Mouse (Mus musculus) MEL (cell line): ENCODE measurements around the gene Csf2ra. TPM values are rescaled to one million over a fixed set of nuclear protein-coding genes. Genes with fewer than 3 reads are reported as not detected.
A peak's percentile ranks its signal among the peaks of the same experiment; 100 is the strongest.

Source experiments
- DNase-seq: peaks from one replicate; pipeline ENCODE4 v3.0.0; 2011; ENCODE audit warnings: low read depth, low spot score
- H3K27ac ChIP-seq: 2 replicates; pipeline ENCODE4 v1.5.1; 2012; ENCODE audit warnings: low read depth, mild to moderate bottlenecking, control low read depth, low read length, moderate library complexity; ENCODE audit not compliant: control insufficient read depth
- H3K27me3 ChIP-seq, 2 experiments: fragments of 150-350 bp in 1 of 2; sonication (generic) in 1 of 2; 2 replicates each; pipeline ENCODE4 v1.6.1; 2012; ENCODE audit warnings: low read length in 2 of 2, mild to moderate bottlenecking in 2 of 2, improper control_type of control experiment in 1 of 2, moderate library complexity in 1 of 2; ENCODE audit not compliant: insufficient read depth in 2 of 2, control insufficient read depth in 1 of 2
- H3K36me3 ChIP-seq, 2 experiments: 2 replicates each; pipeline ENCODE4 v1.6.1; 2012 to 2014; ENCODE audit warnings: low read length in 2 of 2, improper control_type of control experiment in 1 of 2, inconsistent platforms in 1 of 2, mild to moderate bottlenecking in 1 of 2; ENCODE audit not compliant: insufficient read depth in 2 of 2, control insufficient read depth in 1 of 2
- H3K4me1 ChIP-seq, 2 experiments: fragments of 150-350 bp in 1 of 2; sonication (generic) in 1 of 2; 2 replicates each; pipeline ENCODE4 v1.6.1; 2012; ENCODE audit warnings: low read length in 2 of 2, improper control_type of control experiment in 1 of 2, mild to moderate bottlenecking in 1 of 2; ENCODE audit not compliant: insufficient read depth in 2 of 2, control insufficient read depth in 1 of 2
- H3K4me3 ChIP-seq, 2 experiments: fragments of 150-350 bp in 1 of 2; sonication (generic) in 1 of 2; 2 replicates each; pipeline ENCODE4 v1.5.1; 2012; ENCODE audit warnings: low read depth in 2 of 2, low read length in 2 of 2, mild to moderate bottlenecking in 2 of 2, moderate library complexity in 2 of 2, control low read depth in 1 of 2, improper control_type of control experiment in 1 of 2; ENCODE audit not compliant: control insufficient read depth in 1 of 2, insufficient read depth in 1 of 2
- H3K79me2 ChIP-seq: 2 replicates; pipeline ENCODE4 v1.6.1; 2012; ENCODE audit warnings: mild to moderate bottlenecking, low read length, moderate library complexity; ENCODE audit not compliant: control insufficient read depth, poor library complexity, insufficient read depth
- H3K9ac ChIP-seq: 2 replicates; pipeline ENCODE4 v1.6.1; 2012; ENCODE audit warnings: low read depth, mild to moderate bottlenecking, control low read depth, low read length, moderate library complexity; ENCODE audit not compliant: control insufficient read depth, poor library complexity, severe bottlenecking
- H3K9me3 ChIP-seq: fragments of 150-350 bp; sonication (generic); replicated peaks from 2 replicates; pipeline ENCODE4 v1.6.1; 2012; ENCODE audit warnings: mild to moderate bottlenecking, low read length, improper control_type of control experiment, moderate library complexity; ENCODE audit not compliant: insufficient read depth
- BHLHE40 ChIP-seq: IDR thresholded peaks from 2 replicates; pipeline ENCODE4 v1.6.1; 2012; ENCODE audit warnings: low read depth, mild to moderate bottlenecking, inconsistent platforms, low read length, improper control_type of control experiment, borderline replicate concordance
- CHD1 ChIP-seq: IDR thresholded peaks from 2 replicates; pipeline ENCODE4 v1.6.1; 2012; ENCODE audit warnings: low read depth, mild to moderate bottlenecking, inconsistent platforms, low read length, improper control_type of control experiment
- CHD2 ChIP-seq: IDR thresholded peaks from 2 replicates; pipeline ENCODE4 v1.6.1; 2011; ENCODE audit warnings: low read length, improper control_type of control experiment
- CTCF ChIP-seq, 3 experiments: IDR thresholded peaks in 2 of 3; conservative IDR thresholded peaks in 1 of 3; 2 replicates each; pipeline ENCODE4 v1.5.1; 2011 to 2012; ENCODE audit warnings: low read length in 3 of 3, low read depth in 2 of 3, mild to moderate bottlenecking in 2 of 3, improper control_type of control experiment in 1 of 3, inconsistent platforms in 1 of 3, mixed read lengths in 1 of 3, moderate library complexity in 1 of 3; ENCODE audit not compliant: control insufficient read depth in 1 of 3, insufficient read depth in 1 of 3, poor library complexity in 1 of 3, severe bottlenecking in 1 of 3
- E2F4 ChIP-seq: IDR thresholded peaks from 2 replicates; pipeline ENCODE4 v1.6.1; 2011; ENCODE audit warnings: low read depth, low read length, improper control_type of control experiment, borderline replicate concordance
- ELF1 ChIP-seq: IDR thresholded peaks from 2 replicates; pipeline ENCODE4 v1.6.1; 2014; ENCODE audit warnings: low read depth, mild to moderate bottlenecking, inconsistent platforms, low read length, improper control_type of control experiment, moderate library complexity
- ETS1 ChIP-seq: IDR thresholded peaks from 2 replicates; pipeline ENCODE4 v1.6.1; 2012; ENCODE audit warnings: low read depth, mild to moderate bottlenecking, inconsistent platforms, low read length, improper control_type of control experiment, moderate library complexity
- GABPA ChIP-seq: IDR thresholded peaks from 2 replicates; pipeline ENCODE4 v1.6.1; 2012; ENCODE audit warnings: low read depth, mild to moderate bottlenecking, inconsistent platforms, low read length, improper control_type of control experiment, moderate library complexity
- GATA1 ChIP-seq: IDR thresholded peaks from 2 replicates; pipeline ENCODE4 v1.6.1; 2011; ENCODE audit warnings: low read depth, low read length, improper control_type of control experiment
- HCFC1 ChIP-seq: IDR thresholded peaks from 2 replicates; pipeline ENCODE4 v1.6.1; 2012; ENCODE audit warnings: low read depth, mild to moderate bottlenecking, inconsistent platforms, low read length, improper control_type of control experiment, moderate library complexity
- MAFK ChIP-seq: IDR thresholded peaks from 2 replicates; pipeline ENCODE4 v1.6.1; 2011; ENCODE audit warnings: low read depth, mild to moderate bottlenecking, low read length, improper control_type of control experiment, borderline replicate concordance
- MAZ ChIP-seq: IDR thresholded peaks from 2 replicates; pipeline ENCODE4 v1.6.1; 2012; ENCODE audit warnings: low read depth, mild to moderate bottlenecking, inconsistent platforms, low read length, improper control_type of control experiment
- MEF2A ChIP-seq: IDR thresholded peaks from 2 replicates; pipeline ENCODE4 v1.6.1; 2014; ENCODE audit warnings: low read depth, mild to moderate bottlenecking, inconsistent platforms, low read length, improper control_type of control experiment; ENCODE audit not compliant: poor library complexity, insufficient replicate concordance, severe bottlenecking; ENCODE audit errors: extremely low read depth
- MXI1 ChIP-seq: IDR thresholded peaks from 2 replicates; pipeline ENCODE4 v1.6.1; 2011; ENCODE audit warnings: mild to moderate bottlenecking, low read depth, low read length, improper control_type of control experiment
- MYB ChIP-seq: IDR thresholded peaks from 2 replicates; pipeline ENCODE4 v1.6.1; 2011; ENCODE audit warnings: mild to moderate bottlenecking, low read depth, low read length, improper control_type of control experiment
- MYC ChIP-seq: IDR thresholded peaks from 2 replicates; pipeline ENCODE4 v1.6.1; 2011; ENCODE audit warnings: low read depth, mild to moderate bottlenecking, low read length, improper control_type of control experiment, moderate library complexity
- NELFE ChIP-seq: IDR thresholded peaks from 2 replicates; pipeline ENCODE4 v1.6.1; 2011; ENCODE audit warnings: low read depth, low read length, improper control_type of control experiment
- NRF1 ChIP-seq: IDR thresholded peaks from 2 replicates; pipeline ENCODE4 v1.6.1; 2014; ENCODE audit warnings: low read depth, mild to moderate bottlenecking, inconsistent platforms, low read length, improper control_type of control experiment, moderate library complexity; ENCODE audit not compliant: poor library complexity, insufficient read depth, severe bottlenecking
- POLR2A ChIP-seq, 2 experiments: IDR thresholded peaks; 2 replicates each; pipeline ENCODE4 v1.6.1; 2011 to 2012; ENCODE audit warnings: low read length in 2 of 2, mild to moderate bottlenecking in 2 of 2, control low read depth in 1 of 2, improper control_type of control experiment in 1 of 2, low read depth in 1 of 2, moderate library complexity in 1 of 2; ENCODE audit not compliant: control insufficient read depth in 1 of 2, insufficient read depth in 1 of 2, poor library complexity in 1 of 2
- POLR2AphosphoS2 ChIP-seq: IDR thresholded peaks from 2 replicates; pipeline ENCODE4 v1.6.1; 2011; ENCODE audit warnings: low read length, improper control_type of control experiment
- POLR2AphosphoS5 ChIP-seq: IDR thresholded peaks from 2 replicates; pipeline ENCODE4 v1.6.1; 2012; ENCODE audit warnings: low read depth, borderline replicate concordance, mild to moderate bottlenecking, inconsistent platforms, low read length, moderate library complexity, mixed read lengths
- RAD21 ChIP-seq: IDR thresholded peaks from 2 replicates; pipeline ENCODE4 v1.6.1; 2011; ENCODE audit warnings: mild to moderate bottlenecking, low read depth, low read length, improper control_type of control experiment
- RCOR1 ChIP-seq: IDR thresholded peaks from 2 replicates; pipeline ENCODE4 v1.6.1; 2012; ENCODE audit warnings: low read depth, mild to moderate bottlenecking, inconsistent platforms, low read length, improper control_type of control experiment
- SMC3 ChIP-seq: IDR thresholded peaks from 2 replicates; pipeline ENCODE4 v1.6.1; 2011; ENCODE audit warnings: low read depth, low read length, improper control_type of control experiment
- TAL1 ChIP-seq: IDR thresholded peaks from 2 replicates; pipeline ENCODE4 v1.6.1; 2012; ENCODE audit warnings: mild to moderate bottlenecking, inconsistent platforms, low read length, moderate library complexity, mixed read lengths
- TBP ChIP-seq: IDR thresholded peaks from 2 replicates; pipeline ENCODE4 v1.8.0; 2011; ENCODE audit warnings: low read depth, low read length, improper control_type of control experiment
- TCF12 ChIP-seq: IDR thresholded peaks from 2 replicates; pipeline ENCODE4 v1.6.1; 2014; ENCODE audit warnings: low read depth, mild to moderate bottlenecking, inconsistent platforms, low read length, improper control_type of control experiment, moderate library complexity
- UBTF ChIP-seq: IDR thresholded peaks from 2 replicates; pipeline ENCODE4 v1.6.1; 2012; ENCODE audit warnings: low read depth, mild to moderate bottlenecking, inconsistent platforms, low read length, improper control_type of control experiment, moderate library complexity, borderline replicate concordance; ENCODE audit not compliant: insufficient read depth
- USF1 ChIP-seq: IDR thresholded peaks from 2 replicates; pipeline ENCODE4 v1.6.1; 2014; ENCODE audit warnings: low read depth, mild to moderate bottlenecking, inconsistent platforms, low read length, improper control_type of control experiment, moderate library complexity
- USF2 ChIP-seq, 2 experiments: IDR thresholded peaks; 2 replicates each; pipeline ENCODE4 v1.6.1; 2011 to 2012; ENCODE audit warnings: improper control_type of control experiment in 2 of 2, low read length in 2 of 2, borderline replicate concordance in 1 of 2, inconsistent platforms in 1 of 2, low read depth in 1 of 2, mild to moderate bottlenecking in 1 of 2; ENCODE audit not compliant: insufficient read depth in 1 of 2
- ZC3H11A ChIP-seq: IDR thresholded peaks from 2 replicates; pipeline ENCODE4 v1.6.1; 2012; ENCODE audit warnings: low read depth, mild to moderate bottlenecking, inconsistent platforms, low read length, improper control_type of control experiment
- ZKSCAN1 ChIP-seq: IDR thresholded peaks from 2 replicates; pipeline ENCODE4 v1.6.1; 2012; ENCODE audit warnings: low read depth, mild to moderate bottlenecking, inconsistent platforms, low read length, improper control_type of control experiment, moderate library complexity
- ZMIZ1 ChIP-seq: IDR thresholded peaks from 2 replicates; pipeline ENCODE4 v1.6.1; 2012; ENCODE audit warnings: low read depth, mild to moderate bottlenecking, inconsistent platforms, low read length, improper control_type of control experiment, moderate library complexity
- ZNF384 ChIP-seq: IDR thresholded peaks from 2 replicates; pipeline ENCODE4 v1.6.1; 2012; ENCODE audit warnings: low read depth, mild to moderate bottlenecking, inconsistent platforms, low read length, improper control_type of control experiment
- polyA plus RNA-seq, 2 experiments: library from polyadenylated mRNA; stranded (reverse) in 1 of 2; unstranded in 1 of 2; fragments of >175 nt in 1 of 2; fragments of >200 nt in 1 of 2; gene quantifications; 2 replicates each; pipeline versions ENCODE4 v1.2.1 to v1.2.4; 2012; ENCODE audit warnings: low replicate concordance in 2 of 2, low read depth in 1 of 2; ENCODE audit not compliant: insufficient read length in 2 of 2, insufficient read depth in 1 of 2, missing spikeins in 1 of 2
- total RNA-seq: library from RNA; depleted of rRNA; stranded (reverse); fragments of 300-350 nt; gene quantifications from 2 replicates; pipeline ENCODE4 v1.2.3, GENCODE M21; 2012

Gene Csf2ra
- total and polyA plus RNA-seq, 3 experiments = not detected

- peak; percentile 100 for DNase-seq
- peak overlapping the region; percentile 35 for H3K9ac ChIP-seq
- no peaks in the 10 kb centered on the region for H3K9me3 ChIP-seq
- H3K4me3 ChIP-seq = peak overlapping the region; percentile 1 to 15; a peak in 2 of 4 replicates
- H3K36me3 ChIP-seq = peaks cover 0 to 6% of the 10 kb centered on the region in 2 experiments; a peak in 2 of 4 replicates
- no peaks in the 10 kb centered on the region for H3K27me3 ChIP-seq
- H3K4me1 ChIP-seq = peaks cover 6 to 8% of the 10 kb centered on the region in 2 experiments; a peak in 3 of 4 replicates
- no peaks in the 10 kb centered on the region for H3K79me2 ChIP-seq
- H3K27ac ChIP-seq = peak overlapping the region; percentile 61; the same call in 1 of the 2 replicates
- TF ChIP-seq USF2 (IDR thresholded peaks at IDR 0.05; ENCODE audit: borderline replicate concordance in 1 of 2, insufficient read depth in 1 of 2, low read depth in 1 of 2, low read length in 2 of 2) = peak; percentile 68 to 95
- TF ChIP-seq UBTF = no peak
- peak; percentile 86 for TF ChIP-seq SMC3
- TF ChIP-seq GATA1 = 0 out of 2 replicates have a peak, but pooled peaks have one; percentile 10
- peak; percentile 99 for TF ChIP-seq RCOR1
- TF ChIP-seq ELF1 = peak; percentile 97
- TF ChIP-seq NRF1 = peak; percentile 77
- peak; percentile 98 for TF ChIP-seq USF1
- peak in 1 of 2 experiments; percentile 48; a peak in 1 of 4 replicates for TF ChIP-seq POLR2A (IDR thresholded peaks at IDR 0.05; ENCODE audit: control insufficient read depth in 1 of 2, insufficient read depth in 1 of 2, low read depth in 1 of 2, low read length in 2 of 2, poor library complexity in 1 of 2)
- TF ChIP-seq TAL1 = no peak
- no peak for TF ChIP-seq MEF2A
- peak; percentile 46 for TF ChIP-seq ZNF384
- TF ChIP-seq ZMIZ1 = peak; percentile 5; the same call in 1 of the 2 replicates
- TF ChIP-seq ZKSCAN1 = no peak
- TF ChIP-seq GABPA = no peak
- TF ChIP-seq BHLHE40 = peak; percentile 32
- peak; percentile 78; the same call in 1 of the 2 replicates for TF ChIP-seq ETS1
- TF ChIP-seq MYB = no peak
- peak; percentile 49 to 93 (median 79) for TF ChIP-seq CTCF (IDR thresholded peaks at IDR 0.05 in 2 of 3, conservative IDR thresholded peaks at IDR 0.05 in 1 of 3; ENCODE audit: control insufficient read depth in 1 of 3, insufficient read depth in 1 of 3, low read depth in 2 of 3, low read length in 3 of 3, poor library complexity in 1 of 3, severe bottlenecking in 1 of 3)
- TF ChIP-seq CHD2 = no peak
- TF ChIP-seq MAZ = peak; percentile 66
- peak; percentile 90 for TF ChIP-seq MXI1
- TF ChIP-seq TBP = peak; percentile 78
- peak; percentile 97 for TF ChIP-seq HCFC1
- no peak for TF ChIP-seq E2F4
- peak; percentile 88 for TF ChIP-seq RAD21
- TF ChIP-seq TCF12 = peak; percentile 34; the same call in 1 of the 2 replicates
- no peak for TF ChIP-seq POLR2AphosphoS5
- no peak for TF ChIP-seq MAFK
- TF ChIP-seq MYC = peak; percentile 98
- TF ChIP-seq CHD1 = peak; percentile 36; the same call in 1 of the 2 replicates
- TF ChIP-seq NELFE = peak; percentile 27; the same call in 1 of the 2 replicates
- TF ChIP-seq POLR2AphosphoS2 = no peak
- peak; percentile 91 for TF ChIP-seq ZC3H11A
These were observed 37.4 kb upstream of the Csf2ra start for GRCm38 (mm10) chr19:61265349-61266245.
